ENCODE assay signal across 20 mouse cellular contexts in genomic region chr3:91059211-91059610, GRCm38 (mm10). TPM values are rescaled to one million over a fixed set of nuclear protein-coding genes. Genes with fewer than 3 reads are reported as not detected.
DNase-seq lines count a peak whose midpoint lies in the region; ATAC-seq and TF ChIP-seq lines count a peak whose summit lies in the region.
"Had no signal": no experiment of that assay in that cellular context is flagged by ENCODE, and none has a peak within 500 bp of the region (broad histone marks: within the 10 kb centered on the region; RNA-seq: fewer than 3 reads in every experiment).

No protein-coding gene starts in this region.

- H3K4me2 ChIP-seq in liver, embryonic 12.5 days, result no peak overlapping the region
- H3K4me2 ChIP-seq: embryonic facial prominence, embryonic 15.5 days; forebrain, embryonic 12.5 days; limb, embryonic 12.5 days; midbrain, embryonic 11.5 days had no signal

- H3K36me3 ChIP-seq in liver, adult 2 months (ENCODE audit: control insufficient read depth, insufficient read depth, low read length), result no peaks in the 10 kb centered on the region
- H3K36me3 ChIP-seq in liver, embryonic 12.5 days, result no peaks in the 10 kb centered on the region
- H3K36me3 ChIP-seq: embryonic facial prominence, embryonic 15.5 days; forebrain, embryonic 12.5 days; limb, embryonic 12.5 days had no signal

- DNase-seq in liver, adult 2 months (ENCODE audit: extremely low read depth, low read depth, low spot score), result peak; percentile 19
- DNase-seq in ES-CJ7 (ENCODE audit: low read depth, low spot score) (peak; percentile 69), R1 (ENCODE audit: low read depth, low spot score) (peak; percentile 71)
- peak; percentile 1 for DNase-seq in mesoderm, embryonic 11.5 days (ENCODE audit: low read depth, low spot score)
- no peak for DNase-seq in frontal cortex, adult 2 months (ENCODE audit: extremely low spot score in 1 of 2, low spot score in 1 of 2)
- DNase-seq in layer of hippocampus, postnatal 36 days, result no peak
- DNase-seq in cerebellum, adult 9-11 months, result no peak
- DNase-seq: adrenal gland, adult 8-10 months; cerebellum, postnatal 25 days; heart, postnatal 14 days; lung, postnatal 10 days; spleen, adult 18-20 months; thymus, postnatal 4 days had no signal

- TF ChIP-seq POLR2A in liver, adult 2 months (IDR thresholded peaks at IDR 0.05; ENCODE audit: extremely low read depth, insufficient read depth, low read length), result no peak

- WGBS in liver, adult 2 months, result 0% methylated on average over 1 of the region's 1 CpGs
- WGBS in liver, embryonic 12.5 days (ENCODE audit: insufficient replicate concordance), result 4% methylated on average over 1 of the region's 1 CpGs

- no peak overlapping the region for H3K4me3 ChIP-seq in liver, adult 2 months (ENCODE audit: insufficient read depth, low read depth, low read length)
- no peak overlapping the region for H3K4me3 ChIP-seq in liver, embryonic 12.5 days
- H3K4me3 ChIP-seq: embryonic facial prominence, embryonic 15.5 days; forebrain, embryonic 12.5 days; limb, embryonic 12.5 days had no signal

- no peak for ATAC-seq in liver, embryonic 12.5 days

- no peak for TF ChIP-seq CTCF in liver, adult 2 months (IDR thresholded peaks at IDR 0.05; ENCODE audit: low read depth, low read length)

- H3K9ac ChIP-seq in liver, adult 2 months (ENCODE audit: low read depth, low read length), result no peak overlapping the region
- no peak overlapping the region for H3K9ac ChIP-seq in liver, embryonic 12.5 days
- H3K9ac ChIP-seq: embryonic facial prominence, embryonic 15.5 days; forebrain, embryonic 12.5 days; limb, embryonic 12.5 days had no signal

- no peaks in the 10 kb centered on the region for H3K27me3 ChIP-seq in liver, adult 2 months (ENCODE audit: control insufficient read depth, insufficient read depth, low read length)
- no peaks in the 10 kb centered on the region for H3K27me3 ChIP-seq in liver, embryonic 12.5 days (replicated peaks)
- H3K27me3 ChIP-seq: embryonic facial prominence, embryonic 15.5 days; forebrain, embryonic 12.5 days; limb, embryonic 12.5 days had no signal

- no peaks in the 10 kb centered on the region for H3K9me3 ChIP-seq in liver, embryonic 12.5 days (replicated peaks)
- H3K9me3 ChIP-seq: forebrain, embryonic 12.5 days had no signal

- H3K79me2 ChIP-seq in liver, adult 2 months (ENCODE audit: control insufficient read depth, insufficient read depth, low read length), result no peaks in the 10 kb centered on the region

- no peaks in the 10 kb centered on the region for H3K4me1 ChIP-seq in liver, adult 2 months (ENCODE audit: control insufficient read depth, insufficient read depth, low read length)
- no peaks in the 10 kb centered on the region for H3K4me1 ChIP-seq in liver, embryonic 12.5 days
- H3K4me1 ChIP-seq: embryonic facial prominence, embryonic 15.5 days; forebrain, embryonic 12.5 days; limb, embryonic 12.5 days had no signal

- no peak overlapping the region for H3K27ac ChIP-seq in liver, adult 2 months (replicated peaks; ENCODE audit: insufficient read depth, low read depth, low read length)
- no peak overlapping the region for H3K27ac ChIP-seq in liver, embryonic 12.5 days
- H3K27ac ChIP-seq: embryonic facial prominence, embryonic 15.5 days; forebrain, embryonic 12.5 days; limb, embryonic 12.5 days had no signal

RNA-seq across cellular contexts. Expression of gene 9130204L05Rik, which starts 31.4 kb away (rescaled TPM):
- total RNA-seq in liver, adult 2 months (2014; rRNA removed), result not detected in 2 replicates
- not detected in 2 replicates for polyA plus RNA-seq in liver, adult 2 months (2012; rRNA removed)
- polyA plus RNA-seq in liver, embryonic 12.5 days (2016; fragmentation: Nextera tagmentation; extraction: Ambion mirVana), result not detected in 2 replicates
- not detected in 2 replicates for polyA plus RNA-seq in frontal cortex, adult 2 months (2012; rRNA removed)
- not detected for total RNA-seq in layer of hippocampus, postnatal 36 days (2021)
- total RNA-seq: gastrocnemius, adult 18-20 months; heart, postnatal 14 days; left cerebral cortex, adult 18-20 months had no signal
- polyA plus RNA-seq: embryonic facial prominence, embryonic 15.5 days; forebrain, embryonic 12.5 days; limb, embryonic 12.5 days; midbrain, embryonic 11.5 days had no signal

Comparison
In these comparisons a context has a peak if more than half of its experiments do, and no peak if none do; other contexts are left out.
1. DNase-seq: peak in liver, adult 2 months (single experiment), ES-CJ7 (single experiment), R1 (single experiment) and mesoderm, embryonic 11.5 days (single experiment); none in frontal cortex, adult 2 months (0 of 2), layer of hippocampus, postnatal 36 days (0 of 2) and cerebellum, adult 9-11 months (single experiment).